Mouse (Mus musculus) liver, embryonic 11.5 days (tissue): Measurements from ENCODE around the gene Olfr825. TPM values are rescaled to one million over a fixed set of nuclear protein-coding genes. Genes with fewer than 3 reads are reported as not detected.
"Not testable (repeated sequence)": the region's sequence is repeated elsewhere in the genome, so short reads cannot be mapped to it uniquely, and the experiment has no call there.

Source experiments
- ATAC-seq: fragments of 200-750 bp; cut with Nextera tagmentation; replicated peaks from 2 replicates; pipeline ENCODE4 v1.8.0; 2017; ENCODE audit warnings: moderate number of reproducible peaks, mild to moderate bottlenecking, moderate TSS enrichment, moderate library complexity; ENCODE audit not compliant: low FRiP score
- DNase-seq: peaks from one replicate; pipeline ENCODE4 v3.0.0-alpha.2; 2017; ENCODE audit warnings: low spot score
- H3K27ac ChIP-seq: fragments of 300-500 bp; sonication (generic); 2 replicates; pipeline ENCODE4 v1.5.1; 2014; ENCODE audit warnings: mild to moderate bottlenecking, low read depth, low read length, control low read depth
- H3K27me3 ChIP-seq: fragments of 300-500 bp; sonication (generic); replicated peaks from 2 replicates; pipeline ENCODE4 v1.6.1; 2014; ENCODE audit warnings: low read length, mixed read lengths; ENCODE audit not compliant: control insufficient read depth, insufficient read depth
- H3K36me3 ChIP-seq: fragments of 300-500 bp; sonication (generic); 2 replicates; pipeline ENCODE4 v1.6.1; 2014; ENCODE audit warnings: mild to moderate bottlenecking, low read length, moderate library complexity, mixed read lengths; ENCODE audit not compliant: control insufficient read depth, insufficient read depth
- H3K4me1 ChIP-seq: fragments of 300-500 bp; sonication (generic); replicated peaks from 2 replicates; pipeline ENCODE4 v1.6.1; 2014; ENCODE audit warnings: low read length, mixed read lengths; ENCODE audit not compliant: control insufficient read depth, insufficient read depth
- H3K4me2 ChIP-seq: fragments of 300-500 bp; sonication (generic); 2 replicates; pipeline ENCODE4 v1.6.1; 2014; ENCODE audit warnings: mild to moderate bottlenecking, control low read depth, moderate library complexity
- H3K4me3 ChIP-seq: fragments of 300-500 bp; sonication (generic); 2 replicates; pipeline ENCODE4 v1.5.1; 2014; ENCODE audit warnings: low read depth, low read length, control low read depth
- H3K9ac ChIP-seq: fragments of 300-500 bp; sonication (generic); 2 replicates; pipeline ENCODE4 v1.6.1; 2014; ENCODE audit warnings: low read depth, low read length, control low read depth
- H3K9me3 ChIP-seq: fragments of 300-500 bp; sonication (generic); 2 replicates; pipeline ENCODE4 v1.6.1; 2016; ENCODE audit warnings: low read length, inconsistent platforms, mixed read lengths; ENCODE audit not compliant: control insufficient read depth
- WGBS: fragments of 180-500 bp; shearing (Covaris S2); extraction: QIAGEN DNeasy Blood & Tissue Kit; methylation state at CpG from one replicate; pipeline ENCODE4 v1.1.7; 2014; 5-methylcytosine and 5-hydroxymethylcytosine counted together
- polyA plus RNA-seq: library from polyadenylated mRNA; unstranded; fragments of >200 nt; fragmentation: Nextera tagmentation; extraction: Ambion mirVana; gene quantifications from 2 replicates; pipeline ENCODE4 v1.2.1, GENCODE M21; 2014

The Olfr825 gene
- polyA plus RNA-seq, 1 experiment from 2014 or later = not detected

DNA sequence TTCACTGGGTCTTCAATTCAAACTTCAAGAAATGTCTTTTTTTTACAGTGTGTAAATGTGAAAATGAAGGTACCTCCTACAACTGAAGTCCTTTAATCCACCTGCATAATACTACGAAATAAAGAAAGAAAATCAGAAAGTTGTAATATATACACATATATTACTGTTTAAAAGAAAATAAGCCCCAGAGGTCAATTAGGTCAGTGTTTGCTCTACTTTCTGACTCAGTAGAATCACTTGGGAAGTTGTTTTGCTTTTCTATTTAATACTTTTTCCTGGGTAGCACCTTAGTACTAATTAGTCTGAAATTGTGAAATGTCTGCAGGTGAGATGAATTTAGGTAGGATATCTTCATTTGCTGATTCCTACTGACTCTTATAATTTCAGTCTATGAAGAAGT, 51.3 kb downstream of the Olfr825 start, which contains the start of gene Olfr823:
Gene Olfr823, minus strand, starts transcription at position 101 of the 400 bp plus-strand sequence.
- not testable (repeated sequence) for H3K27ac ChIP-seq, H3K4me3 ChIP-seq, H3K4me2 ChIP-seq, H3K4me1 ChIP-seq, H3K9me3 ChIP-seq, DNase-seq, H3K36me3 ChIP-seq, H3K9ac ChIP-seq, ATAC-seq, H3K27me3 ChIP-seq
- 78% methylated on average over 1 of the region's 1 CpGs for WGBS

Other genes with a start within 250 kb of the Olfr825 start
- not detected in 2 replicates for gene Olfr818, start 217.7 kb downstream of the Olfr825 start, polyA plus RNA-seq
- not detected in 2 replicates for gene Olfr819, start 199.5 kb downstream of the Olfr825 start, polyA plus RNA-seq
- not detected in 2 replicates for gene Olfr247, start 190.6 kb downstream of the Olfr825 start, polyA plus RNA-seq
- not detected in 2 replicates for gene Gm10310, start 181.7 kb downstream of the Olfr825 start, polyA plus RNA-seq
- not detected in 2 replicates for gene Olfr820, start 154.1 kb downstream of the Olfr825 start, polyA plus RNA-seq
- not detected in 2 replicates for gene Olfr821, start 136.4 kb downstream of the Olfr825 start, polyA plus RNA-seq
- gene Olfr822, start 95.6 kb downstream of the Olfr825 start, polyA plus RNA-seq = not detected in 2 replicates
- gene Olfr823, start 51.4 kb downstream of the Olfr825 start, polyA plus RNA-seq = not detected in 2 replicates
- gene Olfr824, start 36.8 kb downstream of the Olfr825 start, polyA plus RNA-seq = not detected in 2 replicates
- gene Olfr826, start 17.4 kb upstream of the Olfr825 start, polyA plus RNA-seq = not detected in 2 replicates
- not detected in 2 replicates for gene Olfr827, start 47.6 kb upstream of the Olfr825 start, polyA plus RNA-seq
- not detected in 2 replicates for gene Neurod4, start 113.5 kb upstream of the Olfr825 start, polyA plus RNA-seq
- gene Tespa1, start 156.1 kb upstream of the Olfr825 start, polyA plus RNA-seq = 3.3 and 4.4 TPM in 2 replicates
- gene Vmn2r84, start 227.6 kb upstream of the Olfr825 start, polyA plus RNA-seq = not detected in 2 replicates